Mouse (Mus musculus) midbrain, embryonic 11.5 days (tissue): Measurements from ENCODE around the gene Zfp609. TPM values are rescaled to one million over a fixed set of nuclear protein-coding genes. Genes with fewer than 3 reads are reported as not detected.
"Not testable (repeated sequence)": the region's sequence is repeated elsewhere in the genome, so short reads cannot be mapped to it uniquely, and the experiment has no call there.

Source experiments
- ATAC-seq: fragments of 200-750 bp; cut with Nextera tagmentation; 2 replicates; pipeline ENCODE4 v1.8.0; 2017; ENCODE audit warnings: moderate TSS enrichment, moderate library complexity; ENCODE audit not compliant: low FRiP score
- DNase-seq: peaks from one replicate; pipeline ENCODE4 v3.0.0; 2015; ENCODE audit warnings: low spot score; ENCODE audit errors: missing footprints
- H3K27ac ChIP-seq: fragments of 300-500 bp; sonication (generic); 2 replicates; pipeline ENCODE4 v1.5.1; 2014; ENCODE audit warnings: low read depth, low read length
- H3K27me3 ChIP-seq: fragments of 300-500 bp; sonication (generic); 2 replicates; pipeline ENCODE4 v1.6.1; 2014; ENCODE audit warnings: mild to moderate bottlenecking, low read length, moderate library complexity, mixed read lengths; ENCODE audit not compliant: control insufficient read depth, insufficient read depth
- H3K36me3 ChIP-seq: fragments of 300-500 bp; sonication (generic); 2 replicates; pipeline ENCODE4 v1.6.1; 2014; ENCODE audit warnings: mild to moderate bottlenecking, low read length, moderate library complexity, mixed read lengths; ENCODE audit not compliant: control insufficient read depth, insufficient read depth
- H3K4me1 ChIP-seq: fragments of 300-500 bp; sonication (generic); 2 replicates; pipeline ENCODE4 v1.6.1; 2014; ENCODE audit warnings: low read length; ENCODE audit not compliant: control insufficient read depth, insufficient read depth
- H3K4me2 ChIP-seq: fragments of 300-500 bp; sonication (generic); 2 replicates; pipeline ENCODE4 v1.6.1; 2014; ENCODE audit warnings: mild to moderate bottlenecking, moderate library complexity
- H3K4me3 ChIP-seq: fragments of 300-500 bp; sonication (generic); 2 replicates; pipeline ENCODE4 v1.5.1; 2014; ENCODE audit warnings: low read depth, low read length
- H3K9ac ChIP-seq: fragments of 300-500 bp; sonication (generic); 2 replicates; pipeline ENCODE4 v1.6.1; 2014; ENCODE audit warnings: low read length
- H3K9me3 ChIP-seq: fragments of 300-500 bp; sonication (generic); 2 replicates; pipeline ENCODE4 v1.6.1; 2016; ENCODE audit warnings: low read length; ENCODE audit not compliant: control insufficient read depth
- WGBS: fragments of 180-500 bp; shearing (Covaris S2); extraction: QIAGEN DNeasy Blood & Tissue Kit; methylation state at CpG from one replicate; pipeline ENCODE4 v1.1.7; 2014; 5-methylcytosine and 5-hydroxymethylcytosine counted together
- polyA plus RNA-seq: library from polyadenylated mRNA; unstranded; fragments of >200 nt; fragmentation: Nextera tagmentation; extraction: Ambion mirVana; gene quantifications from 2 replicates; pipeline ENCODE4 v1.2.1, GENCODE M21; 2014

Zfp609 gene
- polyA plus RNA-seq, 1 experiment from 2014 or later, result 7.4 TPM

GRCm38 (mm10) chr9:65697992-65698391, 129.4 kb downstream of the Zfp609 start:
- Histone ChIP-seq H3K9ac (no peak overlapping the region), H3K4me2 (no peak overlapping the region), H3K27me3 (no peaks in the 10 kb centered on the region), H3K27ac (no peak overlapping the region), H3K36me3 (peaks cover 17% of the 10 kb centered on the region), H3K9me3 (no peaks in the 10 kb centered on the region), H3K4me1 (peaks cover 8% of the 10 kb centered on the region), H3K4me3 (no peak overlapping the region)
- DNase-seq (no peak), ATAC-seq (no peak)

- Histone ChIP-seq H3K27me3 (no peaks in the 10 kb centered on the region), H3K9ac (no peak overlapping the region), H3K4me1 (peaks cover 14% of the 10 kb centered on the region), H3K27ac (no peak overlapping the region), H3K36me3 (peaks cover 15% of the 10 kb centered on the region), H3K4me2 (no peak overlapping the region), H3K9me3 (no peaks in the 10 kb centered on the region), H3K4me3 (no peak overlapping the region)
- DNase-seq, result no peak
- no peak for ATAC-seq
- WGBS, result 88% methylated on average over 7 of the region's 7 CpGs
Observed at GRCm38 (mm10) chr9:65697356-65697755, 130.0 kb downstream of the Zfp609 start.

GRCm38 (mm10) chr9:65696337-65696736, 131.0 kb downstream of the Zfp609 start:
- Histone ChIP-seq H3K9me3 (no peaks in the 10 kb centered on the region), H3K36me3 (peaks cover 14% of the 10 kb centered on the region), H3K4me1 (peaks cover 19% of the 10 kb centered on the region), H3K4me2 (no peak overlapping the region), H3K27me3 (no peaks in the 10 kb centered on the region), H3K4me3 (no peak overlapping the region), H3K9ac (no peak overlapping the region), H3K27ac (no peak overlapping the region)
- ATAC-seq (no peak), DNase-seq (no peak)

- Histone ChIP-seq H3K4me3 (no peak overlapping the region), H3K9ac (no peak overlapping the region), H3K9me3 (no peaks in the 10 kb centered on the region), H3K36me3 (peaks cover 12% of the 10 kb centered on the region; the same call in 1 of the 2 replicates), H3K4me2 (no peak overlapping the region), H3K27me3 (no peaks in the 10 kb centered on the region), H3K4me1 (peaks cover 19% of the 10 kb centered on the region), H3K27ac (no peak overlapping the region)
- WGBS, result 83% methylated on average over 3 of the region's 3 CpGs
- ATAC-seq (no peak), DNase-seq (no peak)
Observed at GRCm38 (mm10) chr9:65695646-65696045, 131.7 kb downstream of the Zfp609 start.

GRCm38 (mm10) chr9:65692959-65693603, 134.3 kb downstream of the Zfp609 start:
- Histone ChIP-seq H3K27ac (peak overlapping the region; percentile 40; the same call in 1 of the 2 replicates), H3K4me1 (peaks cover 19% of the 10 kb centered on the region), H3K9me3 (no peaks in the 10 kb centered on the region), H3K27me3 (no peaks in the 10 kb centered on the region), H3K9ac (no peak overlapping the region), H3K4me3 (no peak overlapping the region), H3K4me2 (no peak overlapping the region), H3K36me3 (peaks cover 18% of the 10 kb centered on the region)
- ATAC-seq, result no peak
- WGBS, result 36% methylated on average over 5 of the region's 5 CpGs
- peak; percentile 89 for DNase-seq

- peaks cover 20% of the 10 kb centered on the region for H3K36me3 ChIP-seq
Observed at GRCm38 (mm10) chr9:65692466-65692865, 134.9 kb downstream of the Zfp609 start.

GRCm38 (mm10) chr9:65689869-65690268, 137.5 kb downstream of the Zfp609 start:
- not testable (repeated sequence) for DNase-seq, H3K4me2 ChIP-seq, H3K9ac ChIP-seq, H3K27ac ChIP-seq, ATAC-seq, H3K4me3 ChIP-seq, H3K9me3 ChIP-seq, H3K27me3 ChIP-seq
- Histone ChIP-seq H3K4me1 (peaks cover 19% of the 10 kb centered on the region), H3K36me3 (peaks cover 12% of the 10 kb centered on the region)
- WGBS, result 50% methylated on average over 1 of the region's 2 CpGs

More at GRCm38 (mm10) chr9:65692466-65692865, 134.9 kb downstream of the Zfp609 start:
- no peaks in the 10 kb centered on the region for H3K27me3 ChIP-seq
- no peak overlapping the region for H3K4me2 ChIP-seq
- no peaks in the 10 kb centered on the region for H3K9me3 ChIP-seq
- H3K9ac ChIP-seq, result no peak overlapping the region
- ATAC-seq (0 out of 2 replicates have a peak, but pooled peaks have one; percentile 40), DNase-seq (no peak)
- H3K4me1 ChIP-seq, result peaks cover 19% of the 10 kb centered on the region
- H3K27ac ChIP-seq, result peak overlapping the region; percentile 40; the same call in 1 of the 2 replicates
- H3K4me3 ChIP-seq, result no peak overlapping the region
- 16% methylated on average over 3 of the region's 3 CpGs for WGBS

- ATAC-seq (no peak), DNase-seq (no peak)
- H3K27me3 ChIP-seq, result no peaks in the 10 kb centered on the region
- peaks cover 5% of the 10 kb centered on the region for H3K4me1 ChIP-seq
- H3K36me3 ChIP-seq, result peaks cover 11% of the 10 kb centered on the region
- H3K4me2 ChIP-seq, result no peak overlapping the region
- 85% methylated on average over 2 of the region's 2 CpGs for WGBS
- H3K4me3 ChIP-seq, result no peak overlapping the region
- H3K27ac ChIP-seq, result no peak overlapping the region
- no peaks in the 10 kb centered on the region for H3K9me3 ChIP-seq
- H3K9ac ChIP-seq, result no peak overlapping the region
Observed at GRCm38 (mm10) chr9:65684704-65685103, 142.7 kb downstream of the Zfp609 start.

- Histone ChIP-seq H3K4me1 (peaks cover 21% of the 10 kb centered on the region), H3K9me3 (no peaks in the 10 kb centered on the region), H3K27ac (no peak overlapping the region), H3K27me3 (no peaks in the 10 kb centered on the region), H3K36me3 (peaks cover 5% of the 10 kb centered on the region), H3K4me3 (no peak overlapping the region), H3K4me2 (no peak overlapping the region), H3K9ac (no peak overlapping the region)
- 76% methylated on average over 1 of the region's 1 CpGs for WGBS
- no peak for DNase-seq
- no peak for ATAC-seq
Observed at GRCm38 (mm10) chr9:65682994-65683393, 144.4 kb downstream of the Zfp609 start.
